Mouse (Mus musculus) hindbrain, embryonic 15.5 days (tissue): ENCODE data around the gene Gm10647. TPM values are rescaled to one million over a fixed set of nuclear protein-coding genes. Genes with fewer than 3 reads are reported as not detected.
A peak's percentile ranks its signal among the peaks of the same experiment; 100 is the strongest.
"Not testable (repeated sequence)": the region's sequence is repeated elsewhere in the genome, so short reads cannot be mapped to it uniquely, and the experiment has no call there.

Source experiments
- ATAC-seq: fragments of 200-750 bp; cut with Nextera tagmentation; 2 replicates; pipeline ENCODE4 v1.8.0; 2017; ENCODE audit warnings: low read depth, moderate number of reproducible peaks, moderate TSS enrichment; ENCODE audit not compliant: low FRiP score
- H3K27ac ChIP-seq: fragments of 300-500 bp; sonication (generic); replicated peaks from 2 replicates; pipeline ENCODE4 v1.5.1; 2015; ENCODE audit warnings: mild to moderate bottlenecking, inconsistent platforms
- H3K27me3 ChIP-seq: fragments of 300-500 bp; sonication (generic); 2 replicates; pipeline ENCODE4 v1.6.1; 2015; ENCODE audit warnings: control low read depth, inconsistent platforms
- H3K36me3 ChIP-seq: fragments of 300-500 bp; sonication (generic); 2 replicates; pipeline ENCODE4 v1.6.1; 2015; ENCODE audit warnings: control low read depth, inconsistent platforms
- H3K4me1 ChIP-seq: fragments of 300-500 bp; sonication (generic); replicated peaks from 2 replicates; pipeline ENCODE4 v1.6.1; 2015; ENCODE audit warnings: control low read depth, inconsistent platforms
- H3K4me2 ChIP-seq: fragments of 300-500 bp; sonication (generic); 2 replicates; pipeline ENCODE4 v1.6.1; 2015; ENCODE audit warnings: moderate library complexity, mild to moderate bottlenecking, inconsistent platforms
- H3K4me3 ChIP-seq: fragments of 300-500 bp; sonication (generic); 2 replicates; pipeline ENCODE4 v1.5.1; 2015; ENCODE audit warnings: mild to moderate bottlenecking, inconsistent platforms
- H3K9ac ChIP-seq: fragments of 300-500 bp; sonication (generic); 2 replicates; pipeline ENCODE4 v1.6.1; 2015; ENCODE audit warnings: inconsistent platforms
- H3K9me3 ChIP-seq: fragments of 300-500 bp; sonication (generic); 2 replicates; pipeline ENCODE4 v1.6.1; 2016; ENCODE audit warnings: control low read depth, inconsistent platforms
- WGBS: fragments of 180-500 bp; shearing (Covaris S2); methylation state at CpG from one replicate; pipeline ENCODE4 v1.1.7; 2015; 5-methylcytosine and 5-hydroxymethylcytosine counted together
- polyA plus RNA-seq: library from polyadenylated mRNA; unstranded; fragments of >200 nt; fragmentation: Nextera tagmentation; extraction: Ambion mirVana; gene quantifications from 2 replicates; pipeline ENCODE4 v1.2.1, GENCODE M21; 2015

Gm10647 gene
- polyA plus RNA-seq, result 0.73 and 0.89 TPM in 2 replicates

DNA sequence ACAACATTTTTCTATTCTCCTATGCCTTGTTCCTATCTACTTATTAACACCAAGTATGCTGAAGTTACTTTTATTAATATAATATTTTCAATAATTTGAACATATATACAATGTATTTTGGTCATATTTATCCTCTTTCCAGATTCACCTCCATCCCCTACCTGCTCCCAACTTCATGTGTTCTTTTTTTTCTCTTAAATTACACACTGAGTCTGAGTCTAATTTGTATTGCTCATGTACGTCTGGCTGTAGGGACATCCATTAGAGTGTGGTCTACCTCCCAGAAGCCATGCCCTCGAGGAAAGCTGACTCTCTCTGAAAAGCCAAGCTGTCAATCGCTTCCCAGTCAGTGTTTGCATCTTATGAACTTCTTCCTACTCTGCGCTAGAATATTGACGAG is at the start of gene Gm10647:
Gene Gm10647, plus strand, starts transcription at position 301 of the 400 bp plus-strand sequence.
- peaks cover 15% of the 10 kb centered on the region for H3K4me1 ChIP-seq
- peak within 1 kb of the TSS; percentile 59 for H3K4me2 ChIP-seq
- H3K4me3 ChIP-seq, result peak within 1 kb of the TSS; percentile 72
- ATAC-seq, result no peak
- H3K27me3 ChIP-seq, result no peaks in the 10 kb centered on the region
- peak within 1 kb of the TSS; percentile 72 for H3K9ac ChIP-seq
- H3K9me3 ChIP-seq, result no peaks in the 10 kb centered on the region
- H3K36me3 ChIP-seq, result no peaks in the 10 kb centered on the region
- WGBS, result 79% methylated on average over 5 of the region's 5 CpGs
- H3K27ac ChIP-seq, result peak within 1 kb of the TSS; percentile 89

- Histone ChIP-seq H3K27ac (no peak overlapping the region), H3K4me1 (no peaks in the 10 kb centered on the region), H3K27me3 (no peaks in the 10 kb centered on the region), H3K4me2 (no peak overlapping the region), H3K9ac (no peak overlapping the region), H3K4me3 (no peak overlapping the region), H3K36me3 (no peaks in the 10 kb centered on the region), H3K9me3 (no peaks in the 10 kb centered on the region)
- WGBS, result 72% methylated on average over 15 of the region's 15 CpGs
- ATAC-seq, result no peak
Measured at GRCm38 (mm10) chr9:66748390-66748789, 48.4 kb upstream of the Gm10647 start.

GRCm38 (mm10) chr9:66752849-66753248 is 44.0 kb upstream of the Gm10647 start:
- H3K36me3 ChIP-seq, result no peaks in the 10 kb centered on the region
- no peak overlapping the region for H3K4me2 ChIP-seq
- no peaks in the 10 kb centered on the region for H3K27me3 ChIP-seq
- 69% methylated on average over 6 of the region's 6 CpGs for WGBS
- no peaks in the 10 kb centered on the region for H3K4me1 ChIP-seq
- ATAC-seq, result no peak
- H3K9me3 ChIP-seq, result no peaks in the 10 kb centered on the region
- H3K9ac ChIP-seq, result no peak overlapping the region
- no peak overlapping the region for H3K4me3 ChIP-seq
- no peak overlapping the region for H3K27ac ChIP-seq

DNA sequence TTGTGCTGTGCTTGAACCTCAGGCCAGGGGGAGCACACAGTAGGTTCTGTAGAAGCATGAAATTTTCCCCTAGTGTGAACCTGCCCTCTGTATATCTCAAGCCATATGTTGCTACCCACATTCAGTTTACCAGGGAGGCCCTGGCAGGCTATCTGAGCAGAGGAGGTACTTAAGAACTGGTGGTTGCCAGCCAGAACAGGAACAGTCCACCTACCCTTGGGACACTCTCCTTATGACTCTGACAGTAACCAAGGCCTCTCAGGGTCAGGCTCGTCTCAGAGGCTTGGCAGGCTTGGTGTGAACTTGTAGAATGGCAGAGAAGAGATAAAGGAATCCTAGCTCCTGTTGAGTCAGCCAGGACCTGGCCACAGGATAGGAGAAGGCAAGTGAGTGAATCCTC is 35.8 kb upstream of the Gm10647 start:
- Histone ChIP-seq H3K4me3 (no peak overlapping the region), H3K36me3 (no peaks in the 10 kb centered on the region), H3K9ac (no peak overlapping the region), H3K27ac (no peak overlapping the region), H3K4me2 (no peak overlapping the region), H3K9me3 (no peaks in the 10 kb centered on the region), H3K4me1 (no peaks in the 10 kb centered on the region), H3K27me3 (no peaks in the 10 kb centered on the region)
- no peak for ATAC-seq
- 59% methylated on average over 1 of the region's 1 CpGs for WGBS

DNA sequence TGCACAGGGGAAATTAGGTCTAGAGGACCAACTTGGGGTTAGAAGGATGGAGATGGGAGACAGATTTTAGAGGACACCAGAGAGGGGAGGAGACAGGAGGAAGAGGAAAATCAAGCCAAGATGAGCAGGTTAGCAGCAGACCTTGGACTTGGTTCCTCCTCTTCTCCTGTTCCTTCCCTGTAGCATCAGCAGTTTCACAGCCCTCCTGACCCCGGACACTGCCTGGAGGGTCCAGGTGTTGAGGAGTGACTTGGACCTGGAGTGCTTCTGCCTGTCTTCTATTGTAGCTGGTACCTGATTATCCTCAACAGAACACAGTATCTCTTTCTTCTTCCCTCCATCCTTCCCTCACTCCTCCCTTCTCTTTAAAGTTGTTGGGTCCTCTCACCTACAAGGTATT is 28.1 kb upstream of the Gm10647 start:
- Histone ChIP-seq H3K9me3 (no peaks in the 10 kb centered on the region), H3K27ac (no peak overlapping the region), H3K4me3 (no peak overlapping the region), H3K4me1 (no peaks in the 10 kb centered on the region), H3K27me3 (no peaks in the 10 kb centered on the region), H3K9ac (no peak overlapping the region), H3K4me2 (no peak overlapping the region), H3K36me3 (no peaks in the 10 kb centered on the region)
- WGBS, result 82% methylated on average over 1 of the region's 1 CpGs
- no peak for ATAC-seq

DNA sequence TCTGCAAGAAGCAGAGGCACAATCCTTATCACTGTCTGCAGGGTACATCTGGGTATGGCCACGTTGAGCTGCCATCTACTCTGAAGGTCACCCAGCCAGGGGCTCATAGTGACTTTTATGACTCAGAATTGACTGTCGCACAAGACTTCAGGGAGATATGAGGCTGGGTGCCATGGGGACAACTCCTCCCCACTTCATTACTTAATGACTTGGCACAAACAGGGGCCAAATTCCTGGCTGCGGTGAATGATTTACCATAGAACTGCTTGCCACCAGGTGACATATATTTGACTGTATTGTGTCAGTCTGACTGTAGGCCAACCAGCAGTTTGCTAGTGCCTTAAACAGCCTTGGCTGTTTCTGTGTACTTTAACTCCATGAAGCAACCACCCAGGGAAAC is 27.6 kb upstream of the Gm10647 start:
- no peaks in the 10 kb centered on the region for H3K27me3 ChIP-seq
- no peaks in the 10 kb centered on the region for H3K9me3 ChIP-seq
- no peak overlapping the region for H3K4me2 ChIP-seq
- no peak overlapping the region for H3K4me3 ChIP-seq
- no peak overlapping the region for H3K27ac ChIP-seq
- 70% methylated on average over 3 of the region's 3 CpGs for WGBS
- no peaks in the 10 kb centered on the region for H3K36me3 ChIP-seq
- no peaks in the 10 kb centered on the region for H3K4me1 ChIP-seq
- H3K9ac ChIP-seq, result no peak overlapping the region
- ATAC-seq, result no peak

GRCm38 (mm10) chr9:66770701-66771100 is 26.1 kb upstream of the Gm10647 start:
- no peak overlapping the region for H3K27ac ChIP-seq
- H3K4me1 ChIP-seq, result no peaks in the 10 kb centered on the region
- H3K4me3 ChIP-seq, result no peak overlapping the region
- H3K27me3 ChIP-seq, result no peaks in the 10 kb centered on the region
- no peaks in the 10 kb centered on the region for H3K9me3 ChIP-seq
- ATAC-seq, result no peak
- H3K9ac ChIP-seq, result no peak overlapping the region
- no peak overlapping the region for H3K4me2 ChIP-seq
- no peaks in the 10 kb centered on the region for H3K36me3 ChIP-seq

- H3K9ac ChIP-seq, H3K4me2 ChIP-seq, H3K4me3 ChIP-seq, ATAC-seq, H3K9me3 ChIP-seq, H3K4me1 ChIP-seq, H3K27me3 ChIP-seq, H3K36me3 ChIP-seq, H3K27ac ChIP-seq: not testable (repeated sequence)
- WGBS, result 77% methylated on average over 2 of the region's 3 CpGs
Measured at GRCm38 (mm10) chr9:66784552-66784951, 12.3 kb upstream of the Gm10647 start.

GRCm38 (mm10) chr9:66787821-66788220 is 9.0 kb upstream of the Gm10647 start:
- no peak for ATAC-seq
- Histone ChIP-seq H3K4me3 (no peak overlapping the region), H3K4me1 (no peaks in the 10 kb centered on the region), H3K27me3 (no peaks in the 10 kb centered on the region), H3K9ac (no peak overlapping the region), H3K4me2 (no peak overlapping the region), H3K27ac (no peak overlapping the region), H3K36me3 (peaks cover 13% of the 10 kb centered on the region; the same call in 1 of the 2 replicates), H3K9me3 (no peaks in the 10 kb centered on the region)
- 3% methylated on average over 2 of the region's 2 CpGs for WGBS

DNA sequence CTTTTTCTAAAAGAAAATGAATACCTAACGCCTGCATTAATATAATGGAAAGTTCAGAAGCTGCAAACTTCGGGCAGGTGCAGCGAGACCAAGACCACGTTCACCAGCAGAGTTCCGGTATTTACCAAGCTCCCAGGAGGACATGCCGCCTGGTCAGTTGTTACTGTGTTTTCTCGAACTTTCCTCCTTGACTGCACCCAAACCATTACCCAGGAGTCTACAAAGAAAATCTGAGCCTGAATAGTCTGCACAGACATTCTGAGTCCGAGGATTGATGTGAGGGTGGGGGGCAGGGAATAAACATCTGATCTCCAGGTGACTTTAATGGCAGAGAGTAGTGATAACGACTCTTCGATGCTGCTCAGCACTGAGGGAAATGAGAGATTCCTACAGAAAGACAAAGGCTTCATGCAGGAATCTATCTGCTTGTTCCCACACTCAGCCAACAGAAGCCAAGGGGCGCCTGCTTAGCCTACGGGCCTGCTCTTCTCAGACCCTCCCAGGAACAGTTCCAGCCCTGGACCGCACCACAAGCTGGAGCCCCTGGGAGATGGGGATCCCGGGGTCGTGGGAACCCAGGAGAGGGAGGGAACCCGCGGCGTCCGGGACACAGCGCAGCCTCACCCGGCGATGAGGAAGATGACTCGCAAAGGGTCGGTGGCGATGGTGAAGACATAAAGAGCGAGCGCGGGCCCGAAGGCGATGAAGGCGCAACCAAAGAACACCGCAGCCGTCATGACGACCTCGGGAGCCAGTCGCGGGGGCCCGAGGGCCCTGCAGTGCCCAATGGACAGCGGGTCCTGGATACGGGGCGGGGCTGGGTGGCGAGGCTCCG is 2.0 kb upstream of the Gm10647 start:
- 3% methylated on average over 43 of the region's 43 CpGs for WGBS
- peak; percentile 70 for ATAC-seq
- Histone ChIP-seq H3K9me3 (no peaks in the 10 kb centered on the region), H3K36me3 (peaks cover 5% of the 10 kb centered on the region; the same call in 1 of the 2 replicates), H3K4me3 (peak overlapping the region; percentile 72), H3K9ac (peak overlapping the region; percentile 72), H3K27me3 (no peaks in the 10 kb centered on the region), H3K27ac (peak overlapping the region; percentile 89), H3K4me2 (peak overlapping the region; percentile 59), H3K4me1 (peaks cover 15% of the 10 kb centered on the region)

DNA sequence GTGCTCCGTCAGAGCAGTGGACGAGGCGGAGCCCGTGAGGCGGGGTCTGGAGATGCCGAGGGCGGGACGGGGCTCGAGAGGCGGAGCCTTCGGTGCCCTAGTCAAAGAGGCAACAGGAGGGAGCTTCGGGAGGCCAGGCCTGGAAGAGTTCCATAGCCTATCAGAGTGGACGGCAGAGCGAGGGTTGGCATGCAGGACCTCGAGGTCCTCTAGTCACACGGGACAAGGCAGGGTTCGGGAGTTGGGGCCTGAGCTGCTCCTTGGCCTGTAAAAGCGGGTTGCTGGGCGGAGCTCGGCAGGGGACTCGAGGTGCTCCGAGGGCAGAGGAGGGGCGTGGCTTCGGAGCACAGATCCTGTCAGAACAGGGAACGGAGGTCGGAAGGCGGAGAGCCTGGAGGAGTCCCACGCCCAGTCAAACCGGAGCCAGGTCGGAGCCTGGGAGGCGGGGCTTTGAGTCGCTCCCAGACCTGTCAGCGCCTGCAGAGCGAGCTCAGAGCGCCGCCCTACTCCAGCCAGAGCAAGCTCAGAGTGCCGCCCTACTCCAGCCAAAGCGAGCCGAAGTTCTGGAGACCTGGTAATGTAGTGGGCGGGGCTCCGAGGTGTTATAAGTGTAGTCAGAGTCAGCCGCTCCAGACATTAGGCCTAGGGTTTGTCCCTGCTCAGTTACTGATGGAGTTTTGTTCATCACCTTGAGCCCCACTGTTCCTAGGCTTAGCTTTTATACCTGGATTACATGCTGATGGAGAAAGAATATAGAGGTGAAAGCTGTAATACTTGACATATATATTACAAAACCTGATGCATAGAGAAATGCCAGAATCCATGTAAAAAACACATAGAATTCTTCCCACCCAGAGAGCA is 1.1 kb upstream of the Gm10647 start, which contains the start of gene Aph1b:
Gene Aph1b, minus strand, starts transcription at position 27 of the 861 bp plus-strand sequence.
- peak; percentile 98 for ATAC-seq
- under 1% methylated on average over 42 of the region's 42 CpGs for WGBS
- H3K9me3 ChIP-seq, result no peaks in the 10 kb centered on the region
- H3K4me1 ChIP-seq, result peaks cover 15% of the 10 kb centered on the region
- H3K4me3 ChIP-seq, result peak within 1 kb of the TSS; percentile 72
- H3K36me3 ChIP-seq, result no peaks in the 10 kb centered on the region
- H3K27me3 ChIP-seq, result no peaks in the 10 kb centered on the region
- peak within 1 kb of the TSS; percentile 72 for H3K9ac ChIP-seq
- peak within 1 kb of the TSS; percentile 59 for H3K4me2 ChIP-seq
- H3K27ac ChIP-seq, result peak within 1 kb of the TSS; percentile 89

DNA sequence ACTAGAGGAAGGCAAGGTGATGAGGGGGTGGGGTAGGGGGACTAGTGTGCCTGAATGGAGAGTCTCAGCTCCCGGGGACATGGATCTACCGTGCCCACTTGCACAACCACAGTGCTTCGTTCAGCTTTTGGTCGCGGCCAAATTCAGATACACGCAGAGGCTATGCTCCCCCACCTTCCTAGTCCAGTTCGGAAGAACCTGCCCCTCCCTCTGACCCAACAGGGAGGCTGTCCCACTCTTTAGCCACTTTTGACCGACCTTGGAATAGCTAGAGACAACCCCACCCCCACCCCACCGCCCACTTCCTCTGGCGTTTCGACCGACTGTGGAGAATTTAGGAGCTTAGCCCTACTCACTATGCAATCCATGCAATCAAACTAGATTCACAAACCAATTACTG is 5.1 kb downstream of the Gm10647 start:
- no peaks in the 10 kb centered on the region for H3K4me1 ChIP-seq
- no peaks in the 10 kb centered on the region for H3K9me3 ChIP-seq
- H3K27ac ChIP-seq, result no peak overlapping the region
- 59% methylated on average over 12 of the region's 12 CpGs for WGBS
- no peak overlapping the region for H3K4me3 ChIP-seq
- no peak overlapping the region for H3K4me2 ChIP-seq
- H3K27me3 ChIP-seq, result peaks cover 4% of the 10 kb centered on the region; the same call in 1 of the 2 replicates
- no peaks in the 10 kb centered on the region for H3K36me3 ChIP-seq
- ATAC-seq, result no peak
- H3K9ac ChIP-seq, result no peak overlapping the region
